Mouse (Mus musculus) forebrain, embryonic 12.5 days (tissue): ENCODE results near the gene Ddx42. TPM values are rescaled to one million over a fixed set of nuclear protein-coding genes. Genes with fewer than 3 reads are reported as not detected.

ENCODE experiments used
- ATAC-seq: fragments of 200-750 bp; cut with Nextera tagmentation; 2 replicates; pipeline ENCODE4 v1.8.0; 2017; ENCODE audit warnings: moderate TSS enrichment; ENCODE audit not compliant: low FRiP score
- H3K27ac ChIP-seq: fragments of 300-500 bp; sonication (generic); 2 replicates; pipeline ENCODE4 v1.5.1; 2016; ENCODE audit warnings: mild to moderate bottlenecking
- H3K27me3 ChIP-seq: fragments of 300-500 bp; sonication (generic); 2 replicates; pipeline ENCODE4 v1.6.1; 2016; ENCODE audit warnings: mild to moderate bottlenecking
- H3K36me3 ChIP-seq: fragments of 300-500 bp; sonication (generic); replicated peaks from 2 replicates; pipeline ENCODE4 v1.6.1; 2016; ENCODE audit warnings: mild to moderate bottlenecking
- H3K4me1 ChIP-seq: fragments of 300-500 bp; sonication (generic); 2 replicates; pipeline ENCODE4 v1.6.1; 2016
- H3K4me2 ChIP-seq: fragments of 300-500 bp; sonication (generic); 2 replicates; pipeline ENCODE4 v1.6.1; 2016; ENCODE audit warnings: mild to moderate bottlenecking, moderate library complexity
- H3K4me3 ChIP-seq: fragments of 300-500 bp; sonication (generic); replicated peaks from 2 replicates; pipeline ENCODE4 v1.5.1; 2016; ENCODE audit warnings: mild to moderate bottlenecking
- H3K9ac ChIP-seq: fragments of 300-500 bp; sonication (generic); 2 replicates; pipeline ENCODE4 v1.6.1; 2016; ENCODE audit warnings: mild to moderate bottlenecking
- H3K9me3 ChIP-seq: fragments of 300-500 bp; sonication (generic); 2 replicates; pipeline ENCODE4 v1.6.1; 2016
- WGBS: fragments of 180-500 bp; shearing (Covaris S2); methylation state at CpG from one replicate; pipeline ENCODE4 v1.1.7; 2016; 5-methylcytosine and 5-hydroxymethylcytosine counted together
- polyA plus RNA-seq: library from polyadenylated mRNA; unstranded; fragments of >200 nt; fragmentation: Nextera tagmentation; extraction: Ambion mirVana; gene quantifications from 2 replicates; pipeline ENCODE4 v1.2.1, GENCODE M21; 2016

Gene Ddx42
- polyA plus RNA-seq, 1 experiment from 2014 or later, result 122 TPM

- no peak for ATAC-seq
- H3K4me1 ChIP-seq, result peaks cover 18% of the 10 kb centered on the region
- no peaks in the 10 kb centered on the region for H3K9me3 ChIP-seq
- H3K36me3 ChIP-seq, result peaks cover 81% of the 10 kb centered on the region
- no peak overlapping the region for H3K4me2 ChIP-seq
- no peak overlapping the region for H3K4me3 ChIP-seq
- WGBS, result 92% methylated on average over 9 of the region's 9 CpGs
- H3K27me3 ChIP-seq, result no peaks in the 10 kb centered on the region
- no peak overlapping the region for H3K27ac ChIP-seq
- H3K9ac ChIP-seq, result no peak overlapping the region
These were observed 47.2 kb downstream of the Ddx42 start for GRCm38 (mm10) chr11:106263963-106264362.

- no peak overlapping the region for H3K9ac ChIP-seq
- H3K9me3 ChIP-seq, result no peaks in the 10 kb centered on the region
- no peak overlapping the region for H3K4me2 ChIP-seq
- no peak for ATAC-seq
- no peaks in the 10 kb centered on the region for H3K27me3 ChIP-seq
- peaks cover 72% of the 10 kb centered on the region for H3K36me3 ChIP-seq
- no peak overlapping the region for H3K27ac ChIP-seq
- no peak overlapping the region for H3K4me3 ChIP-seq
- WGBS, result 95% methylated on average over 15 of the region's 15 CpGs
- peaks cover 22% of the 10 kb centered on the region for H3K4me1 ChIP-seq
These were observed 48.3 kb downstream of the Ddx42 start for GRCm38 (mm10) chr11:106264988-106265387.

- WGBS, result 95% methylated on average over 4 of the region's 4 CpGs
- peaks cover 70% of the 10 kb centered on the region for H3K36me3 ChIP-seq
- no peaks in the 10 kb centered on the region for H3K27me3 ChIP-seq
- no peak overlapping the region for H3K9ac ChIP-seq
- no peak overlapping the region for H3K27ac ChIP-seq
- no peak overlapping the region for H3K4me3 ChIP-seq
- no peaks in the 10 kb centered on the region for H3K9me3 ChIP-seq
- ATAC-seq, result no peak
- H3K4me2 ChIP-seq, result no peak overlapping the region
- H3K4me1 ChIP-seq, result peaks cover 23% of the 10 kb centered on the region
These were observed 48.8 kb downstream of the Ddx42 start for GRCm38 (mm10) chr11:106265570-106265969.

GRCm38 (mm10) chr11:106266431-106266830, 49.7 kb downstream of the Ddx42 start:
- WGBS, result 94% methylated on average over 10 of the region's 10 CpGs
- no peak overlapping the region for H3K4me2 ChIP-seq
- no peaks in the 10 kb centered on the region for H3K9me3 ChIP-seq
- 0 out of 2 replicates have a peak overlapping the region, but pooled peaks have one; percentile 78 for H3K27ac ChIP-seq
- H3K4me3 ChIP-seq, result no peak overlapping the region
- ATAC-seq, result no peak
- peaks cover 62% of the 10 kb centered on the region for H3K36me3 ChIP-seq
- no peak overlapping the region for H3K9ac ChIP-seq
- H3K4me1 ChIP-seq, result peaks cover 29% of the 10 kb centered on the region
- H3K27me3 ChIP-seq, result no peaks in the 10 kb centered on the region

- Histone ChIP-seq H3K4me2 (no peak overlapping the region), H3K9ac (no peak overlapping the region), H3K27ac (peak overlapping the region; percentile 78), H3K27me3 (no peaks in the 10 kb centered on the region), H3K36me3 (peaks cover 52% of the 10 kb centered on the region), H3K4me1 (peaks cover 35% of the 10 kb centered on the region), H3K4me3 (no peak overlapping the region), H3K9me3 (no peaks in the 10 kb centered on the region)
- WGBS, result 77% methylated on average over 15 of the region's 15 CpGs
- no peak for ATAC-seq
These were observed 50.7 kb downstream of the Ddx42 start for GRCm38 (mm10) chr11:106267311-106267852.

- H3K27me3 ChIP-seq, result no peaks in the 10 kb centered on the region
- H3K4me3 ChIP-seq, result no peak overlapping the region
- H3K36me3 ChIP-seq, result peaks cover 47% of the 10 kb centered on the region
- no peak for ATAC-seq
- WGBS, result 86% methylated on average over 5 of the region's 5 CpGs
- no peak overlapping the region; the same call in 1 of the 2 replicates for H3K4me2 ChIP-seq
- no peaks in the 10 kb centered on the region for H3K9me3 ChIP-seq
- no peak overlapping the region for H3K9ac ChIP-seq
- peaks cover 35% of the 10 kb centered on the region for H3K4me1 ChIP-seq
- H3K27ac ChIP-seq, result peak overlapping the region; percentile 78; the same call in 1 of the 2 replicates
These were observed 51.1 kb downstream of the Ddx42 start for GRCm38 (mm10) chr11:106267871-106268270.

GRCm38 (mm10) chr11:106268326-106269059, 51.8 kb downstream of the Ddx42 start:
- H3K36me3 ChIP-seq, result peaks cover 41% of the 10 kb centered on the region
- peaks cover 37% of the 10 kb centered on the region for H3K4me1 ChIP-seq
- no peaks in the 10 kb centered on the region for H3K9me3 ChIP-seq
- H3K27me3 ChIP-seq, result no peaks in the 10 kb centered on the region
- peak overlapping the region; percentile 13; the same call in 1 of the 2 replicates for H3K4me2 ChIP-seq
- no peak overlapping the region for H3K4me3 ChIP-seq
- peak overlapping the region; percentile 78 for H3K27ac ChIP-seq
- WGBS, result 84% methylated on average over 8 of the region's 8 CpGs
- no peak overlapping the region for H3K9ac ChIP-seq
- no peak for ATAC-seq

GRCm38 (mm10) chr11:106269060-106269431, 52.3 kb downstream of the Ddx42 start:
- 69% methylated on average over 3 of the region's 3 CpGs for WGBS
- no peak overlapping the region for H3K4me3 ChIP-seq
- no peak for ATAC-seq
- peaks cover 35% of the 10 kb centered on the region for H3K36me3 ChIP-seq
- H3K27me3 ChIP-seq, result no peaks in the 10 kb centered on the region
- H3K27ac ChIP-seq, result peak overlapping the region; percentile 78
- H3K4me1 ChIP-seq, result peaks cover 37% of the 10 kb centered on the region
- no peaks in the 10 kb centered on the region for H3K9me3 ChIP-seq
- no peak overlapping the region for H3K9ac ChIP-seq
- H3K4me2 ChIP-seq, result no peak overlapping the region

- H3K9me3 ChIP-seq, result no peaks in the 10 kb centered on the region
- H3K4me2 ChIP-seq, result peak overlapping the region; percentile 77
- H3K36me3 ChIP-seq, result peaks cover 13% of the 10 kb centered on the region
- H3K4me3 ChIP-seq, result peak overlapping the region; percentile 76
- 53% methylated on average over 5 of the region's 5 CpGs for WGBS
- no peak for ATAC-seq
- H3K4me1 ChIP-seq, result peaks cover 40% of the 10 kb centered on the region
- peak overlapping the region; percentile 92 for H3K9ac ChIP-seq
- H3K27me3 ChIP-seq, result no peaks in the 10 kb centered on the region
- 0 out of 2 replicates have a peak overlapping the region, but pooled peaks have one; percentile 36 for H3K27ac ChIP-seq
These were observed 54.5 kb downstream of the Ddx42 start for GRCm38 (mm10) chr11:106271131-106271793.

GRCm38 (mm10) chr11:106271794-106272643, 55.3 kb downstream of the Ddx42 start:
- H3K9me3 ChIP-seq, result no peaks in the 10 kb centered on the region
- peak overlapping the region; percentile 77 for H3K4me2 ChIP-seq
- peak overlapping the region; percentile 76 for H3K4me3 ChIP-seq
- H3K4me1 ChIP-seq, result peaks cover 43% of the 10 kb centered on the region
- H3K27me3 ChIP-seq, result no peaks in the 10 kb centered on the region
- peak overlapping the region; percentile 92 for H3K9ac ChIP-seq
- H3K27ac ChIP-seq, result peak overlapping the region; percentile 88
- no peak; the same call in 1 of the 2 replicates for ATAC-seq
- 2% methylated on average over 41 of the region's 41 CpGs for WGBS
- peaks cover 6% of the 10 kb centered on the region for H3K36me3 ChIP-seq

- H3K4me3 ChIP-seq, result peak within 1 kb of the TSS; percentile 76
- peak within 1 kb of the TSS; percentile 92 for H3K9ac ChIP-seq
- ATAC-seq, result peak; percentile 94
- H3K27ac ChIP-seq, result peak within 1 kb of the TSS; percentile 88
- H3K9me3 ChIP-seq, result no peaks in the 10 kb centered on the region
- WGBS, result under 1% methylated on average over 71 of the region's 72 CpGs
- H3K4me1 ChIP-seq, result peaks cover 37% of the 10 kb centered on the region
- no peaks in the 10 kb centered on the region for H3K27me3 ChIP-seq
- H3K36me3 ChIP-seq, result no peaks in the 10 kb centered on the region
- peak within 1 kb of the TSS; percentile 77 for H3K4me2 ChIP-seq
These were observed 56.1 kb downstream of the Ddx42 start, which contains the start of gene Smarcd2 for GRCm38 (mm10) chr11:106272644-106273310. TSS of gene Smarcd2 (minus strand) at chr11:106272972.
